Mouse (Mus musculus) cerebellum, adult 2 months (tissue): ENCODE measurements around the gene Sh3gl2. TPM values are rescaled to one million over a fixed set of nuclear protein-coding genes. Genes with fewer than 3 reads are reported as not detected.

Source experiments
- DNase-seq, 2 experiments: peaks; one replicate each; pipeline ENCODE4 v3.0.0; 2021
- H3K27ac ChIP-seq: fragments of 200-500 bp; 2 replicates; pipeline ENCODE4 v1.5.1; 2012; ENCODE audit warnings: low read length, control low read depth, inconsistent platforms; ENCODE audit not compliant: insufficient read depth
- H3K27me3 ChIP-seq: fragments of 200-500 bp; 2 replicates; pipeline ENCODE4 v1.6.1; 2012; ENCODE audit warnings: inconsistent platforms, mild to moderate bottlenecking, low read length, moderate library complexity; ENCODE audit not compliant: control insufficient read depth, insufficient read depth
- H3K4me1 ChIP-seq: fragments of 200-500 bp; 2 replicates; pipeline ENCODE4 v1.6.1; 2011; ENCODE audit warnings: low read length; ENCODE audit not compliant: control insufficient read depth, insufficient read depth
- H3K4me3 ChIP-seq: fragments of 200-500 bp; replicated peaks from 2 replicates; pipeline ENCODE3; 2011; ENCODE audit warnings: mild to moderate bottlenecking, low read depth, low read length, control low read depth; ENCODE audit not compliant: insufficient read depth
- CTCF ChIP-seq: fragments of 200-500 bp; IDR thresholded peaks from 2 replicates; pipeline ENCODE4 v1.5.1; 2011; ENCODE audit warnings: low read depth, mild to moderate bottlenecking, control low read depth, low read length, moderate library complexity, borderline replicate concordance; ENCODE audit not compliant: insufficient read depth
- POLR2A ChIP-seq: fragments of 200-500 bp; IDR thresholded peaks from 2 replicates; pipeline ENCODE4 v1.6.1; 2011; ENCODE audit warnings: low read length, control low read depth, borderline replicate concordance; ENCODE audit not compliant: insufficient read depth
- WGBS: fragments of 180-500 bp; shearing (Covaris S2); methylation state at CpG from one replicate; pipeline ENCODE4 v1.1.7; 2018; 5-methylcytosine and 5-hydroxymethylcytosine counted together
- polyA plus RNA-seq: library from polyadenylated mRNA; depleted of rRNA; stranded (reverse); fragments of >200 nt; gene quantifications from 2 replicates; pipeline ENCODE4 v1.2.3, GENCODE M21; 2012

Sh3gl2 gene
- polyA plus RNA-seq, 1 experiment = 369 TPM

DNA sequence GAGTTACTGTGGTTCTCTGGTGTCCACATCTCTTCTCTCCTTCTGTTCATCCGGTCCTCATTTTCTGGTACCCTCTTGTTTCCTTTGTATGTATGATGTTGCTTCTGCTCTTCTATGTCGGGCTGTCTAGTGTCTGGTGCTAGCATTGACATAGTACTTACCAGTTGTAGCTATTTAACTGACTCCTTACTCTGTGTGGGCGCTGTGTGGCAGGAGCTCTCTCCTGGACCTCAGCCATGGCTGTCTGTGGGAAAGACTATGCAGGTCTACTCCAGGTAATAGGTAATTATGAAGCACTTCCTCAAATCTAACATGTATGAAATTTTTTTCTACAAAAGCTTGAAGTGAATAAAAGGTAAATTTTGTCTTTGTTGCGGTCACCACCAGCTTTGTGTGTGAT, 169.9 kb downstream of the Sh3gl2 start:
- Histone ChIP-seq H3K4me3 (no peak overlapping the region), H3K27me3 (no peaks in the 10 kb centered on the region), H3K27ac (no peak overlapping the region; the same call in 1 of the 2 replicates), H3K4me1 (peaks cover 31% of the 10 kb centered on the region)
- DNase-seq = peak; percentile 55 to 72
- 43% methylated on average over 4 of the region's 4 CpGs for WGBS
- TF ChIP-seq CTCF (no peak), POLR2A (no peak)

DNA sequence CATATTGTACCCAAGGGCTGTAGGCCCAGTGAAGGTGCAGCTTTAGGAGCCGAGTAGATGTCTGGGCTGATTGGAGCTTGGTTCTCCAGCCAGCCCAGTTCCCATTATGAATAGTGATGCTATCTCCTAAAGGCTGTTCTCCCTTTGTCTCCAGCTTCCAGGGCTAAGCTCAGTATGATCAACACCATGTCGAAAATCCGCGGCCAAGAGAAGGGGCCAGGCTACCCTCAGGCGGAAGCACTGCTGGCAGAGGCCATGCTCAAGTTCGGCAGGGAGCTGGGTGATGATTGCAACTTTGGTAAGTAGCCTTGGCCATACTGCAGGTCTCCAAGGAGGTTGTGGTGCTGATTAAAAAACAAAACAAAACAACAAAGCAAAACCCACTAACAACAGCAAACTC, 171.3 kb downstream of the Sh3gl2 start:
- 19% methylated on average over 6 of the region's 6 CpGs for WGBS
- TF ChIP-seq POLR2A (no peak), CTCF (no peak)
- Histone ChIP-seq H3K27ac (no peak overlapping the region), H3K4me1 (peaks cover 21% of the 10 kb centered on the region), H3K27me3 (no peaks in the 10 kb centered on the region), H3K4me3 (no peak overlapping the region)
- no peak for DNase-seq

- Histone ChIP-seq H3K4me1 (peaks cover 17% of the 10 kb centered on the region), H3K27me3 (no peaks in the 10 kb centered on the region), H3K4me3 (no peak overlapping the region), H3K27ac (no peak overlapping the region)
- DNase-seq = peak in 1 of 2 experiments; percentile 51
- 8% methylated on average over 5 of the region's 5 CpGs for WGBS
- no peak for TF ChIP-seq POLR2A
- TF ChIP-seq CTCF = no peak
Observed at GRCm38 (mm10) chr4:85376610-85377009, 171.7 kb downstream of the Sh3gl2 start.

DNA sequence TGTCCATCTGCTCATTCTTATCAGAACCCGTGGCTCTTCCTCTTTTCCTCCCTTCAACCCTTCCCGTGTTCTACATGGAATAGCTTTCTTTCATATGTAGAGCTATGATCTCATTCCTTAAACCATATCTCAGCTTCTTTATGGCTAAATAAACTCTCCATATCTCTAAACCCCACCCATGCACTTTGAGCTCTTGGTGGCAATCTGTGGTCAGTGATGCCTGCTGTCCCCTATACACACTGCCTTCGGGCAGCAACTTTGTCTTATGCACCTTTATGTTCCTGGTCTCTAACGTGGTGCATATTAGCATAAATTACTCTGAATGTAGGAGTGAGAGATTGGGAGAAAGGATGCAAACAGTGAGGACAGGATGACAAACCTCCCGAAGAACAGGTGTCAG, 180.3 kb downstream of the Sh3gl2 start:
- TF ChIP-seq CTCF (no peak), POLR2A (no peak)
- DNase-seq = no peak
- no peak overlapping the region for H3K4me3 ChIP-seq
- H3K27ac ChIP-seq = no peak overlapping the region
- WGBS = 81% methylated on average over 5 of the region's 5 CpGs
- H3K4me1 ChIP-seq = no peaks in the 10 kb centered on the region; the same call in 1 of the 2 replicates
- H3K27me3 ChIP-seq = no peaks in the 10 kb centered on the region

DNA sequence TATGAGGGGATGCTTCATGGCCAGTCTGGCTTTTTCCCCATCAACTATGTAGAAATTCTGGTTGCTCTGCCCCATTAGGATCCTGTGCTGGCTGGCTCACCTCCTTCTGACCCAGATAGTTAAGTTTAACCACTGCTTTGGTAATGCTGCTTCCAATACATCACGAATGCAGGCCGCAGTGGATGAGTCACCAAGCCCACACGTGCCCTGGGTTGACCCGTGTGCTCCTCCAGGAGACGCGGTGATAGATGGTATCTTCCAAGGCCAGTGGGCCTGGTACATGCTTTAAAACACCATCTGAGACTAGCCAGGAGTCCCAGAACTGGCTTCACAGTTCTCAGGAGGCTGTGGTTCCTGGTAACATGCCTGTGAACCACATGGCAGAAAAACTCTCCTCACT, 182.8 kb downstream of the Sh3gl2 start:
- Histone ChIP-seq H3K4me3 (no peak overlapping the region), H3K27ac (no peak overlapping the region), H3K27me3 (no peaks in the 10 kb centered on the region), H3K4me1 (peaks cover 3% of the 10 kb centered on the region; the same call in 1 of the 2 replicates)
- no peak for DNase-seq
- TF ChIP-seq CTCF (no peak), POLR2A (no peak)
- WGBS = 91% methylated on average over 6 of the region's 6 CpGs

GRCm38 (mm10) chr4:85391795-85392194, 186.9 kb downstream of the Sh3gl2 start:
- no peaks in the 10 kb centered on the region for H3K27me3 ChIP-seq
- no peak overlapping the region for H3K4me3 ChIP-seq
- H3K4me1 ChIP-seq = peaks cover 3% of the 10 kb centered on the region; the same call in 1 of the 2 replicates
- TF ChIP-seq POLR2A (no peak), CTCF (peak; percentile 24; the same call in 1 of the 2 replicates)
- H3K27ac ChIP-seq = no peak overlapping the region; the same call in 1 of the 2 replicates
- 0% methylated on average over 1 of the region's 1 CpGs for WGBS
- peak; percentile 53 to 57 for DNase-seq

- 60% methylated on average over 8 of the region's 8 CpGs for WGBS
- no peaks in the 10 kb centered on the region for H3K27me3 ChIP-seq
- no peak overlapping the region; the same call in 1 of the 2 replicates for H3K27ac ChIP-seq
- no peak overlapping the region for H3K4me3 ChIP-seq
- no peaks in the 10 kb centered on the region for H3K4me1 ChIP-seq
- DNase-seq = no peak
- TF ChIP-seq POLR2A (no peak), CTCF (no peak)
Observed at GRCm38 (mm10) chr4:85398765-85399164, 193.8 kb downstream of the Sh3gl2 start.

DNA sequence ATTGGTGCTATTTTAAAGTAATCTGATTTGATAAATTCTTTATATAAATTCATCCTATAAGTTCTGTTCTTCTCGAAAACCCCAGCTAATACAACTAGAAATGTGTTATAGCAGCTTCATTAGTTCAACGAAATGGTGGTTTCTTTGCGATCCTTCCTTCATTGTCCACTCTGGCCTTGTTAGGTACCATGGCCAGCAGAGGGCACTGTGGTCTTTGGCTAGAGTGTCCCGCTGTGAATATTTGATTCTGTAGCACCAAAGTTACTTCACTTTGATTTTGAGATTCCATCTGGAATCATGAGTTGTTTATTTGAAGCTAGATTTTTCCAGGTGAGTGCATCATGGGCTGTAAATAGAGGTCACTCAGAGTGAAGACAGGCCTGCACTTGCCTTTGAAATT, 197.9 kb downstream of the Sh3gl2 start:
- 54% methylated on average over 4 of the region's 4 CpGs for WGBS
- Histone ChIP-seq H3K27me3 (no peaks in the 10 kb centered on the region), H3K4me3 (no peak overlapping the region), H3K4me1 (no peaks in the 10 kb centered on the region), H3K27ac (no peak overlapping the region)
- DNase-seq = no peak
- TF ChIP-seq CTCF (peak; percentile 53; the same call in 1 of the 2 replicates), POLR2A (no peak)
